Mouse (Mus musculus): ENCODE data around the gene Cntnap1. TPM values are rescaled to one million over a fixed set of nuclear protein-coding genes. Genes with fewer than 3 reads are reported as not detected.
A peak's percentile ranks its signal among the peaks of the same experiment; 100 is the strongest.

The Cntnap1 gene
- polyA plus RNA-seq, 1 experiment: 151 TPM

- Histone ChIP-seq H3K4me3 (replicated peaks; ENCODE audit: insufficient read depth, low read depth, low read length) (no peak overlapping the region), H3K4me1 (ENCODE audit: control insufficient read depth, insufficient read depth, low read length) (peaks cover 22% of the 10 kb centered on the region), H3K27ac (ENCODE audit: insufficient read depth, low read length) (0 out of 2 replicates have a peak overlapping the region, but pooled peaks have one; percentile 58), H3K27me3 (ENCODE audit: control insufficient read depth, insufficient read depth, low read length) (no peaks in the 10 kb centered on the region)
- WGBS: 82% methylated on average over 6 of the region's 6 CpGs
- TF ChIP-seq POLR2A (IDR thresholded peaks at IDR 0.05; ENCODE audit: borderline replicate concordance, insufficient read depth, low read length): no peak
- TF ChIP-seq CTCF (IDR thresholded peaks at IDR 0.05; ENCODE audit: borderline replicate concordance, insufficient read depth, low read depth, low read length): peak; percentile 46; the same call in 1 of the 2 replicates
- no peak for DNase-seq
Observed at GRCm38 (mm10) chr11:101131701-101132100, 38.6 kb upstream of the Cntnap1 start.

- no peak overlapping the region for H3K4me3 ChIP-seq (replicated peaks; ENCODE audit: insufficient read depth, low read depth, low read length)
- no peak for TF ChIP-seq POLR2A (IDR thresholded peaks at IDR 0.05; ENCODE audit: borderline replicate concordance, insufficient read depth, low read length)
- no peak for TF ChIP-seq CTCF (IDR thresholded peaks at IDR 0.05; ENCODE audit: borderline replicate concordance, insufficient read depth, low read depth, low read length)
Observed at GRCm38 (mm10) chr11:101133037-101133436, 37.3 kb upstream of the Cntnap1 start.

GRCm38 (mm10) chr11:101134217-101134865 is 36.0 kb upstream of the Cntnap1 start:
- Histone ChIP-seq H3K27ac (ENCODE audit: insufficient read depth, low read length) (no peak overlapping the region), H3K4me3 (replicated peaks; ENCODE audit: insufficient read depth, low read depth, low read length) (no peak overlapping the region), H3K27me3 (ENCODE audit: control insufficient read depth, insufficient read depth, low read length) (no peaks in the 10 kb centered on the region), H3K4me1 (ENCODE audit: control insufficient read depth, insufficient read depth, low read length) (peaks cover 23% of the 10 kb centered on the region)
- DNase-seq: peak in 1 of 2 experiments; percentile 45
- 38% methylated on average over 13 of the region's 13 CpGs for WGBS
- TF ChIP-seq CTCF (IDR thresholded peaks at IDR 0.05; ENCODE audit: borderline replicate concordance, insufficient read depth, low read depth, low read length) (no peak), POLR2A (IDR thresholded peaks at IDR 0.05; ENCODE audit: borderline replicate concordance, insufficient read depth, low read length) (no peak)

More at GRCm38 (mm10) chr11:101133037-101133436, 37.3 kb upstream of the Cntnap1 start:
- Histone ChIP-seq H3K4me1 (ENCODE audit: control insufficient read depth, insufficient read depth, low read length) (peaks cover 22% of the 10 kb centered on the region), H3K27me3 (ENCODE audit: control insufficient read depth, insufficient read depth, low read length) (no peaks in the 10 kb centered on the region), H3K27ac (ENCODE audit: insufficient read depth, low read length) (no peak overlapping the region)
- 33% methylated on average over 12 of the region's 12 CpGs for WGBS
- DNase-seq: no peak

DNA sequence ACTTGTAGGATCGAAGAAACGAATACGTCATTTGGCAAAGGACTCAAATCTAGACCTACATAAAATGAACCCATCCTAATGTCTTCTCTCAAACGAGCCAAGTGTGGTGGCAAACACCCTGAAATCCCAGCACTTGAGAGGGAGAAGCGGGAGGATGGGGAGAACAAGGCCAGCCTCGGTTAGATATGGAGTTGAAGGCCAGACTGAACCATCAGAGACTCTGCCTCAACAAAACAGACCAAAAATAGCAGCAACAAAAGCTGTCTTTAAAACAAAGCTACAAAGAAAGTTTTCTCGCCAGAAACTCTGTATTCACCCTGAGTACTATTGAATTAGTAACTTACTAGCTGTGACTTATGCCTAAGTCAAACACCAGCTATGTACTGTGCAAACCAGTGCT is 33.3 kb upstream of the Cntnap1 start:
- DNase-seq: no peak
- no peak for TF ChIP-seq POLR2A (IDR thresholded peaks at IDR 0.05; ENCODE audit: borderline replicate concordance, insufficient read depth, low read length)
- no peak for TF ChIP-seq CTCF (IDR thresholded peaks at IDR 0.05; ENCODE audit: borderline replicate concordance, insufficient read depth, low read depth, low read length)
- Histone ChIP-seq H3K4me3 (replicated peaks; ENCODE audit: insufficient read depth, low read depth, low read length) (no peak overlapping the region), H3K4me1 (ENCODE audit: control insufficient read depth, insufficient read depth, low read length) (peaks cover 9% of the 10 kb centered on the region; the same call in 1 of the 2 replicates), H3K27me3 (ENCODE audit: control insufficient read depth, insufficient read depth, low read length) (no peaks in the 10 kb centered on the region), H3K27ac (ENCODE audit: insufficient read depth, low read length) (no peak overlapping the region)
- 79% methylated on average over 7 of the region's 7 CpGs for WGBS

GRCm38 (mm10) chr11:101138536-101139181 is 31.7 kb upstream of the Cntnap1 start:
- no peak overlapping the region for H3K4me3 ChIP-seq (replicated peaks; ENCODE audit: insufficient read depth, low read depth, low read length)
- 37% methylated on average over 15 of the region's 15 CpGs for WGBS
- peaks cover 9% of the 10 kb centered on the region; the same call in 1 of the 2 replicates for H3K4me1 ChIP-seq (ENCODE audit: control insufficient read depth, insufficient read depth, low read length)
- no peaks in the 10 kb centered on the region for H3K27me3 ChIP-seq (ENCODE audit: control insufficient read depth, insufficient read depth, low read length)
- no peak for DNase-seq
- no peak overlapping the region for H3K27ac ChIP-seq (ENCODE audit: insufficient read depth, low read length)
- TF ChIP-seq POLR2A (IDR thresholded peaks at IDR 0.05; ENCODE audit: borderline replicate concordance, insufficient read depth, low read length) (no peak), CTCF (IDR thresholded peaks at IDR 0.05; ENCODE audit: borderline replicate concordance, insufficient read depth, low read depth, low read length) (no peak)

DNA sequence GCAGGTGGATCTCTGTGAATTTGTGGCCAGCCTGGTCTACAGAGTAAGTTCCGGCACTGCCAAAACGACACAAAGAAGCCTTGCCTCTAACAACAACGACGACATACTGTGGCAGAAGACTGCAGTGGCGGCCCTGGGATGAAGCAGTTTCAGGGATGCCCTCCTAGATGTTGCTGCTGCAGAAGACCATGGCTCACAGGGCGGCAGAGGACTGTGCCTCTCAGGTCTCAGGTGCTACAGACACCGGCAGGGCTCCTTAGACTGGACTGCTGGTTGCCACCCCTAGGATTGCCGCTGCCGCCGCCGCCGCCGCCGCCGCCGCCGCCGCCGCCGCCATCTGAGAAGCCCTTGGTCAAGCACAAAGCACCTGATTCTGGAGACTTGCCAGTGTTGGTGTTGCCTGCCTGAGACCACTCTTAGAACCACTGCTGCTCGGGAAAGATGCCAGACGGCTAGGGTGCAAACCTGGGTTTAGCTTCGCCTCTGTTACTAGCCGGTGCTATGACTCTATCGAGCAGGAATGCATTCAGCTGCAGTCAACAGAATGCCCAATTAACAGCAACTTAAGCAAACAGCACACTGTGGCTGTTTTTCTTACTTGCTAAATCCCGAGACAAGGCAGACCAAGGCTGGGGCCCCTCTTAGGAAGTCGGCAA is 30.0 kb upstream of the Cntnap1 start:
- DNase-seq: no peak
- no peak for TF ChIP-seq POLR2A (IDR thresholded peaks at IDR 0.05; ENCODE audit: borderline replicate concordance, insufficient read depth, low read length)
- TF ChIP-seq CTCF (IDR thresholded peaks at IDR 0.05; ENCODE audit: borderline replicate concordance, insufficient read depth, low read depth, low read length): no peak
- Histone ChIP-seq H3K4me3 (replicated peaks; ENCODE audit: insufficient read depth, low read depth, low read length) (peak overlapping the region; percentile 65), H3K4me1 (ENCODE audit: control insufficient read depth, insufficient read depth, low read length) (peaks cover 4% of the 10 kb centered on the region; the same call in 1 of the 2 replicates), H3K27me3 (ENCODE audit: control insufficient read depth, insufficient read depth, low read length) (no peaks in the 10 kb centered on the region), H3K27ac (ENCODE audit: insufficient read depth, low read length) (no peak overlapping the region)
- 52% methylated on average over 27 of the region's 27 CpGs for WGBS

- no peak for DNase-seq
- WGBS: 92% methylated on average over 8 of the region's 8 CpGs
- TF ChIP-seq CTCF (IDR thresholded peaks at IDR 0.05; ENCODE audit: borderline replicate concordance, insufficient read depth, low read depth, low read length): no peak
- TF ChIP-seq POLR2A (IDR thresholded peaks at IDR 0.05; ENCODE audit: borderline replicate concordance, insufficient read depth, low read length): no peak
- H3K27me3 ChIP-seq (ENCODE audit: control insufficient read depth, insufficient read depth, low read length): no peaks in the 10 kb centered on the region
- H3K4me1 ChIP-seq (ENCODE audit: control insufficient read depth, insufficient read depth, low read length): peaks cover 4% of the 10 kb centered on the region; the same call in 1 of the 2 replicates
- no peak overlapping the region for H3K4me3 ChIP-seq (replicated peaks; ENCODE audit: insufficient read depth, low read depth, low read length)
- H3K27ac ChIP-seq (ENCODE audit: insufficient read depth, low read length): no peak overlapping the region
Observed at GRCm38 (mm10) chr11:101141088-101141487, 29.2 kb upstream of the Cntnap1 start.

All from cerebellum, adult 2 months (tissue).